Mouse (Mus musculus) MEL (cell line): ENCODE data around the gene Myo7a.

Experiments used
- CTCF ChIP-seq, 3 experiments: IDR thresholded peaks in 2 of 3; conservative IDR thresholded peaks in 1 of 3; 2 replicates each; pipeline ENCODE4 v1.5.1; 2011 to 2012; ENCODE audit warnings: low read length in 3 of 3, low read depth in 2 of 3, mild to moderate bottlenecking in 2 of 3, improper control_type of control experiment in 1 of 3, inconsistent platforms in 1 of 3, mixed read lengths in 1 of 3, moderate library complexity in 1 of 3; ENCODE audit not compliant: control insufficient read depth in 1 of 3, insufficient read depth in 1 of 3, poor library complexity in 1 of 3, severe bottlenecking in 1 of 3
- EP300 ChIP-seq, 2 experiments: IDR thresholded peaks; 2 replicates each; pipeline ENCODE4 v1.6.1; 2011; ENCODE audit warnings: improper control_type of control experiment in 2 of 2, low read length in 2 of 2, low read depth in 1 of 2, mild to moderate bottlenecking in 1 of 2
- GATA1 ChIP-seq: IDR thresholded peaks from 2 replicates; pipeline ENCODE4 v1.6.1; 2011; ENCODE audit warnings: low read depth, low read length, improper control_type of control experiment
- HCFC1 ChIP-seq: IDR thresholded peaks from 2 replicates; pipeline ENCODE4 v1.6.1; 2012; ENCODE audit warnings: low read depth, mild to moderate bottlenecking, inconsistent platforms, low read length, improper control_type of control experiment, moderate library complexity
- KAT2A ChIP-seq: conservative IDR thresholded peaks from 2 replicates; pipeline ENCODE4 v1.6.1; 2012; ENCODE audit warnings: low read depth, low read length, improper control_type of control experiment, inconsistent platforms
- MAZ ChIP-seq: IDR thresholded peaks from 2 replicates; pipeline ENCODE4 v1.6.1; 2012; ENCODE audit warnings: low read depth, mild to moderate bottlenecking, inconsistent platforms, low read length, improper control_type of control experiment
- POLR2A ChIP-seq, 2 experiments: IDR thresholded peaks; 2 replicates each; pipeline ENCODE4 v1.6.1; 2011 to 2012; ENCODE audit warnings: low read length in 2 of 2, mild to moderate bottlenecking in 2 of 2, control low read depth in 1 of 2, improper control_type of control experiment in 1 of 2, low read depth in 1 of 2, moderate library complexity in 1 of 2; ENCODE audit not compliant: control insufficient read depth in 1 of 2, insufficient read depth in 1 of 2, poor library complexity in 1 of 2
- POLR2AphosphoS2 ChIP-seq: IDR thresholded peaks from 2 replicates; pipeline ENCODE4 v1.6.1; 2011; ENCODE audit warnings: low read length, improper control_type of control experiment
- SIN3A ChIP-seq: IDR thresholded peaks from 2 replicates; pipeline ENCODE4 v1.6.1; 2012; ENCODE audit warnings: low read length, improper control_type of control experiment, inconsistent platforms
- TAL1 ChIP-seq: IDR thresholded peaks from 2 replicates; pipeline ENCODE4 v1.6.1; 2012; ENCODE audit warnings: mild to moderate bottlenecking, inconsistent platforms, low read length, moderate library complexity, mixed read lengths
- USF2 ChIP-seq, 2 experiments: IDR thresholded peaks; 2 replicates each; pipeline ENCODE4 v1.6.1; 2011 to 2012; ENCODE audit warnings: improper control_type of control experiment in 2 of 2, low read length in 2 of 2, borderline replicate concordance in 1 of 2, inconsistent platforms in 1 of 2, low read depth in 1 of 2, mild to moderate bottlenecking in 1 of 2; ENCODE audit not compliant: insufficient read depth in 1 of 2
- ZC3H11A ChIP-seq: IDR thresholded peaks from 2 replicates; pipeline ENCODE4 v1.6.1; 2012; ENCODE audit warnings: low read depth, mild to moderate bottlenecking, inconsistent platforms, low read length, improper control_type of control experiment

GRCm38 (mm10) chr7:98114656-98115055 is 4.7 kb downstream of the Myo7a start:
- TF ChIP-seq KAT2A (no peak), GATA1 (no peak), TAL1 (no peak), EP300 (IDR thresholded peaks at IDR 0.05; ENCODE audit: low read depth in 1 of 2, low read length in 2 of 2) (no peak), MAZ (no peak), POLR2A (IDR thresholded peaks at IDR 0.05; ENCODE audit: control insufficient read depth in 1 of 2, insufficient read depth in 1 of 2, low read depth in 1 of 2, low read length in 2 of 2, poor library complexity in 1 of 2) (no peak), USF2 (IDR thresholded peaks at IDR 0.05; ENCODE audit: borderline replicate concordance in 1 of 2, insufficient read depth in 1 of 2, low read depth in 1 of 2, low read length in 2 of 2) (no peak), ZC3H11A (no peak), HCFC1 (no peak), POLR2AphosphoS2 (no peak), CTCF (IDR thresholded peaks at IDR 0.05 in 2 of 3, conservative IDR thresholded peaks at IDR 0.05 in 1 of 3; ENCODE audit: control insufficient read depth in 1 of 3, insufficient read depth in 1 of 3, low read depth in 2 of 3, low read length in 3 of 3, poor library complexity in 1 of 3, severe bottlenecking in 1 of 3) (no peak), SIN3A (no peak)
